Mouse (Mus musculus): Measurements from ENCODE around the gene Bnip3. TPM values are rescaled to one million over a fixed set of nuclear protein-coding genes. Genes with fewer than 3 reads are reported as not detected.

The Bnip3 gene
- polyA plus RNA-seq, 1 experiment from 2014 or later: 125 TPM

DNA sequence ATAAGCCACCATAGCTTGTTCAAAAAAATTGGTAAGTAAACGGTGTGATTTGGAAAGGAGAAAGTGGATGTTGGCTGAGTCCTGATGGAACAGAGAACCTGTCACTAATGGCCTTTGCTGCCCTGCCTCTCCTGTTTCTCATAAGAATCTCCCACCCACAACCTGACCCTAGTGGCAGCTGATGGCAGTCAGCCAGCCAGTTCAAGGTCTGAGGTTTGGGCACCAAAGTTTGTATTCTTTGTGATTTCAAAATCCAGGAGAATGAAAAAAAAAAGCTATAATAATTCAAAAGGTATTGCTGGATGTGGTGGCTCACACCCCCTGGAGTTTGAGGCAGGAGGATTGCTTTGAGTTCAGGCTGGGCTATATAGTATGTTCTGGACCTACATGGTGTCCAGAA, 33.0 kb upstream of the Bnip3 start:
- H3K4me2 ChIP-seq (ENCODE audit: low read length): no peak overlapping the region
- H3K27me3 ChIP-seq (ENCODE audit: insufficient read depth, low read length): peaks cover 46% of the 10 kb centered on the region
- no peaks in the 10 kb centered on the region for H3K36me3 ChIP-seq (ENCODE audit: insufficient read depth, low read length)
- no peak overlapping the region for H3K4me3 ChIP-seq (replicated peaks; ENCODE audit: low read depth, low read length)
- no peaks in the 10 kb centered on the region for H3K9me3 ChIP-seq (replicated peaks; ENCODE audit: low read length)
- 78% methylated on average over 1 of the region's 1 CpGs for WGBS
- H3K9ac ChIP-seq (ENCODE audit: low read depth, low read length): no peak overlapping the region
- H3K27ac ChIP-seq: no peak overlapping the region
- ATAC-seq (replicated peaks; ENCODE audit: low FRiP score, low read depth) (no peak), DNase-seq (ENCODE audit: low spot score) (no peak)
- TF ChIP-seq CTCF (IDR thresholded peaks at IDR 0.05; ENCODE audit: low read depth): no peak
- H3K4me1 ChIP-seq (replicated peaks; ENCODE audit: insufficient read depth, low read length): peaks cover 3% of the 10 kb centered on the region; the same call in 1 of the 2 replicates

GRCm38 (mm10) chr7:138941571-138941970, 32.3 kb upstream of the Bnip3 start:
- DNase-seq (ENCODE audit: low spot score) (no peak), ATAC-seq (replicated peaks; ENCODE audit: low FRiP score, low read depth) (no peak)
- H3K4me2 ChIP-seq (ENCODE audit: low read length): peak overlapping the region; percentile 71; the same call in 1 of the 2 replicates
- TF ChIP-seq CTCF (IDR thresholded peaks at IDR 0.05; ENCODE audit: low read depth): no peak
- peaks cover 3% of the 10 kb centered on the region; the same call in 1 of the 2 replicates for H3K4me1 ChIP-seq (replicated peaks; ENCODE audit: insufficient read depth, low read length)
- H3K9me3 ChIP-seq (replicated peaks; ENCODE audit: low read length): no peaks in the 10 kb centered on the region
- peaks cover 46% of the 10 kb centered on the region for H3K27me3 ChIP-seq (ENCODE audit: insufficient read depth, low read length)
- H3K27ac ChIP-seq: no peak overlapping the region
- no peaks in the 10 kb centered on the region for H3K36me3 ChIP-seq (ENCODE audit: insufficient read depth, low read length)
- H3K9ac ChIP-seq (ENCODE audit: low read depth, low read length): no peak overlapping the region
- WGBS: 34% methylated on average over 5 of the region's 5 CpGs
- H3K4me3 ChIP-seq (replicated peaks; ENCODE audit: low read depth, low read length): no peak overlapping the region

GRCm38 (mm10) chr7:138940612-138941461, 31.5 kb upstream of the Bnip3 start, which contains the start of gene Jakmip3:
Gene Jakmip3 (plus strand): TSS chr7:138940730.
- WGBS: under 1% methylated on average over 77 of the region's 78 CpGs
- H3K4me3 ChIP-seq (replicated peaks; ENCODE audit: low read depth, low read length): peak within 1 kb of the TSS; percentile 36
- peak within 1 kb of the TSS; percentile 71 for H3K4me2 ChIP-seq (ENCODE audit: low read length)
- peaks cover 3% of the 10 kb centered on the region; the same call in 1 of the 2 replicates for H3K4me1 ChIP-seq (replicated peaks; ENCODE audit: insufficient read depth, low read length)
- no peaks in the 10 kb centered on the region for H3K9me3 ChIP-seq (replicated peaks; ENCODE audit: low read length)
- H3K27me3 ChIP-seq (ENCODE audit: insufficient read depth, low read length): peaks cover 46% of the 10 kb centered on the region
- H3K9ac ChIP-seq (ENCODE audit: low read depth, low read length): no peak within 1 kb of the TSS
- no peaks in the 10 kb centered on the region for H3K36me3 ChIP-seq (ENCODE audit: insufficient read depth, low read length)
- TF ChIP-seq CTCF (IDR thresholded peaks at IDR 0.05; ENCODE audit: low read depth): no peak
- ATAC-seq (replicated peaks; ENCODE audit: low FRiP score, low read depth) (0 out of 2 replicates have a peak, but pooled peaks have one; percentile 29), DNase-seq (ENCODE audit: low spot score) (no peak)
- no peak within 1 kb of the TSS for H3K27ac ChIP-seq

DNA sequence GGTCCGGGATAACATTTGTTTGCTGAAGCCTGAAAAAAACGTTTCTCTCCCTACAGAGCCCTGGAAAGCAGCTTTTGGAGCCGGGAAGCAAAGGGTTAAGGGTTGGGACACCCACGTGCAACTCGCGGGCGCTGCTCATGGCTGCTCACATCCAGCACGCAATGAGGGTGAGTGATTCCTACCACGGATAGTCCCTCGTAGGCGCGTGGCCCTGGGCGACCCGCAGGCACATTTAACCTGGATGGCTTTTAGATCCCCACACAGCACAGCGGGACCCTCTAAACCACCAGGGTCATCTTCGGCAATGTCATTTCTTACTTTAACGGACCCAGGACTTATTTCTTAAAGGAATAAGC, 30.9 kb upstream of the Bnip3 start:
- WGBS: 3% methylated on average over 17 of the region's 17 CpGs
- Histone ChIP-seq H3K27me3 (ENCODE audit: insufficient read depth, low read length) (peaks cover 46% of the 10 kb centered on the region), H3K4me2 (ENCODE audit: low read length) (peak overlapping the region; percentile 71), H3K4me3 (replicated peaks; ENCODE audit: low read depth, low read length) (peak overlapping the region; percentile 36), H3K27ac (no peak overlapping the region), H3K4me1 (replicated peaks; ENCODE audit: insufficient read depth, low read length) (peaks cover 3% of the 10 kb centered on the region; the same call in 1 of the 2 replicates), H3K9ac (ENCODE audit: low read depth, low read length) (no peak overlapping the region), H3K9me3 (replicated peaks; ENCODE audit: low read length) (no peaks in the 10 kb centered on the region), H3K36me3 (ENCODE audit: insufficient read depth, low read length) (no peaks in the 10 kb centered on the region)
- TF ChIP-seq CTCF (IDR thresholded peaks at IDR 0.05; ENCODE audit: low read depth): no peak
- DNase-seq (ENCODE audit: low spot score): no peak
- no peak for ATAC-seq (replicated peaks; ENCODE audit: low FRiP score, low read depth)

DNA sequence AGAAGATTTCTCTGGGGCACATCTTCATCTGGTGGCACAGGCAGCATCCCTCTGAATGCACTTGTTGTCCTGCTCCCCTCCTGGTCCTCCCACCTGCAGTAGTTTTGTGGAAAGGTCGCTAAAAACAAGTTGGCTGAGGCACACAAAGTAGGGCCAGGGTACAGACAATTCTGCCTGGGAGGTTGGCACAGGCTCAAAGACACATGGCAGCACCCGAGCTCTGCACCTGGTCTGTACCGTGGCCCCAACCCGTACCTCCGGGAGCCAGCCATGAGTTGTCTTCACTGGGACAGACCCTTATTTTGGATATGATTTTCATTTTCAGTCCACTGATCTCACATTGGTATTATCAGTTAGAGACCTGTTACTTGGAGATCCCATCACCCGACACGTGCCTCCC, 29.7 kb upstream of the Bnip3 start:
- Histone ChIP-seq H3K36me3 (ENCODE audit: insufficient read depth, low read length) (no peaks in the 10 kb centered on the region), H3K4me2 (ENCODE audit: low read length) (no peak overlapping the region), H3K27ac (no peak overlapping the region), H3K9ac (ENCODE audit: low read depth, low read length) (no peak overlapping the region), H3K27me3 (ENCODE audit: insufficient read depth, low read length) (peaks cover 46% of the 10 kb centered on the region), H3K9me3 (replicated peaks; ENCODE audit: low read length) (no peaks in the 10 kb centered on the region), H3K4me1 (replicated peaks; ENCODE audit: insufficient read depth, low read length) (peaks cover 3% of the 10 kb centered on the region; the same call in 1 of the 2 replicates), H3K4me3 (replicated peaks; ENCODE audit: low read depth, low read length) (no peak overlapping the region)
- TF ChIP-seq CTCF (IDR thresholded peaks at IDR 0.05; ENCODE audit: low read depth): no peak
- ATAC-seq (replicated peaks; ENCODE audit: low FRiP score, low read depth): no peak
- no peak for DNase-seq (ENCODE audit: low spot score)
- 81% methylated on average over 7 of the region's 7 CpGs for WGBS

DNA sequence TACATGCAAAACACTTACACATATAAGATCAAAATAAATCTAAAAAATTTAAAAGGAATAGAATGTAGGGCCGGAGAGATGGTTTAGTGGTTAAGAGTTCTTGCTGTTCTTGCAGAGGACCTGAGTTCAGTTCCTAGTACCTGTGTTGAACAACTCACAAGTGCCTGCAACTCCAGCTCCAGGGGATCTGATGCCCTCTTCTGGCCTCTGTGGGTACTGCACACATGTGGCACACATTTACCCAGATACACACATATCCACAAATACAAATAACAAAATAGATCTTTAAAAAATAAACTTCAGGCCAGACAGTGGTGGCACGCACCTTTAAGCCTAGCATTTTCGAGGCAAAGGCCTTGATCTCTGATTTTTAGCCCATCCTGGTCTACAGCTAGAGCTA, 25.2 kb upstream of the Bnip3 start:
- Histone ChIP-seq H3K36me3 (ENCODE audit: insufficient read depth, low read length) (no peaks in the 10 kb centered on the region), H3K4me1 (replicated peaks; ENCODE audit: insufficient read depth, low read length) (no peaks in the 10 kb centered on the region), H3K27me3 (ENCODE audit: insufficient read depth, low read length) (peaks cover 9% of the 10 kb centered on the region), H3K9ac (ENCODE audit: low read depth, low read length) (no peak overlapping the region), H3K27ac (no peak overlapping the region), H3K4me2 (ENCODE audit: low read length) (no peak overlapping the region), H3K4me3 (replicated peaks; ENCODE audit: low read depth, low read length) (no peak overlapping the region), H3K9me3 (replicated peaks; ENCODE audit: low read length) (no peaks in the 10 kb centered on the region)
- WGBS: 92% methylated on average over 3 of the region's 3 CpGs
- ATAC-seq (replicated peaks; ENCODE audit: low FRiP score, low read depth) (no peak), DNase-seq (ENCODE audit: low spot score) (no peak)
- TF ChIP-seq CTCF (IDR thresholded peaks at IDR 0.05; ENCODE audit: low read depth): 0 out of 2 replicates have a peak, but pooled peaks have one; percentile 8
